16 mouse cellular contexts compared by ENCODE assay signal in the genomic region with DNA sequence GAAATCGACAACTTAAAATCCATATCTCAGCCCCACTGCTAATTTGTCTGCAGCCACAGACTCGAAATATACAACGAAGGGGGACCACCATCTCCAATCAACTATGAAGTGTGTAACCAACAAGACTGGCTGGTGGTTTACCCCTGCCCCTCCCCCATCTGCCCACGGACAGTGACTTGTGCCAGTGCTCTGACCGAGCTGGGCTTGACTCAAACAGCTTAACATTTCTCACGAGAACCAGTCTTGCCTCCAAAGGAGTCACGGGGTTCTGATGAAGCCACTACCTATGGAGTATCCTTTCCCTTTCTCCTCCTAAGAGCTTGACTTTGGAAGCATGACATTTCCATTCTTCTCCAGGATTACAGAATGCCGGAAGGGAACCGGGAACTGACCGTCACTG. TPM values are rescaled to one million over a fixed set of nuclear protein-coding genes. Genes with fewer than 3 reads are reported as not detected.
DNase-seq lines count a peak whose midpoint lies in the region; ATAC-seq lines count a peak whose summit lies in the region.
"Had no signal": no experiment of that assay in that cellular context is flagged by ENCODE, and none has a peak within 500 bp of the region (broad histone marks: within the 10 kb centered on the region; RNA-seq: fewer than 3 reads in every experiment).

No protein-coding gene starts in this region.

- H3K9ac ChIP-seq in neural tube, embryonic 11.5 days (ENCODE audit: low read length) = peak overlapping the region; percentile 18
- peak overlapping the region; percentile 74 for H3K9ac ChIP-seq in hindbrain, embryonic 15.5 days
- peak overlapping the region; percentile 92 for H3K9ac ChIP-seq in neural tube, embryonic 13.5 days
- no peak overlapping the region for H3K9ac ChIP-seq in liver, embryonic 12.5 days
- H3K9ac ChIP-seq: lung, embryonic 14.5 days had no signal

- H3K4me1 ChIP-seq in neural tube, embryonic 11.5 days (ENCODE audit: control insufficient read depth, insufficient read depth, low read length) = peaks cover 12% of the 10 kb centered on the region
- peaks cover 83% of the 10 kb centered on the region for H3K4me1 ChIP-seq in forebrain, embryonic 10.5 days
- peaks cover 65% of the 10 kb centered on the region for H3K4me1 ChIP-seq in hindbrain, embryonic 15.5 days (replicated peaks)
- peaks cover 73% of the 10 kb centered on the region for H3K4me1 ChIP-seq in neural tube, embryonic 13.5 days (replicated peaks)
- no peaks in the 10 kb centered on the region for H3K4me1 ChIP-seq in liver, embryonic 12.5 days

- no peaks in the 10 kb centered on the region for H3K36me3 ChIP-seq in neural tube, embryonic 11.5 days (ENCODE audit: control insufficient read depth, insufficient read depth, low read length)
- H3K36me3 ChIP-seq in forebrain, embryonic 10.5 days (replicated peaks) = no peaks in the 10 kb centered on the region
- H3K36me3 ChIP-seq in hindbrain, embryonic 15.5 days = no peaks in the 10 kb centered on the region
- no peaks in the 10 kb centered on the region for H3K36me3 ChIP-seq in neural tube, embryonic 13.5 days
- no peaks in the 10 kb centered on the region for H3K36me3 ChIP-seq in liver, embryonic 12.5 days

- peak overlapping the region; percentile 81 for H3K4me2 ChIP-seq in neural tube, embryonic 11.5 days (ENCODE audit: low read depth)
- peak overlapping the region; percentile 95 for H3K4me2 ChIP-seq in hindbrain, embryonic 15.5 days
- peak overlapping the region; percentile 82 for H3K4me2 ChIP-seq in neural tube, embryonic 13.5 days
- no peak overlapping the region for H3K4me2 ChIP-seq in liver, embryonic 12.5 days
- H3K4me2 ChIP-seq: lung, embryonic 14.5 days had no signal

- H3K27me3 ChIP-seq in neural tube, embryonic 11.5 days (ENCODE audit: control insufficient read depth, insufficient read depth, low read length) = no peaks in the 10 kb centered on the region; the same call in 1 of the 2 replicates
- H3K27me3 ChIP-seq in forebrain, embryonic 10.5 days (ENCODE audit: poor library complexity, severe bottlenecking) = peaks cover 52% of the 10 kb centered on the region
- H3K27me3 ChIP-seq in hindbrain, embryonic 15.5 days = no peaks in the 10 kb centered on the region
- no peaks in the 10 kb centered on the region for H3K27me3 ChIP-seq in neural tube, embryonic 13.5 days
- H3K27me3 ChIP-seq in liver, embryonic 12.5 days (replicated peaks) = peaks cover 43% of the 10 kb centered on the region
- H3K27me3 ChIP-seq: Patski had no signal

- DNase-seq in neural tube, embryonic 11.5 days (ENCODE audit: low spot score) = no peak
- DNase-seq in neural tube, embryonic 10.5 days (ENCODE audit: extremely low spot score, low spot score) = no peak
- DNase-seq in forebrain, embryonic 10.5 days (ENCODE audit: extremely low spot score, low spot score) = no peak
- no peak for DNase-seq in layer of hippocampus, postnatal 14 days (ENCODE audit: low spot score in 2 of 2)
- no peak for DNase-seq in gastrocnemius, adult 18-20 months (ENCODE audit: low spot score)
- DNase-seq: adrenal gland, adult 8-10 months; heart, adult 2 months; kidney, postnatal 25 days; lung, embryonic 14.5 days had no signal

- no peak for ATAC-seq in neural tube, embryonic 11.5 days (ENCODE audit: insufficient read depth, low FRiP score, low TSS enrichment)
- ATAC-seq in hindbrain, embryonic 15.5 days (ENCODE audit: low FRiP score, low read depth) = no peak
- no peak for ATAC-seq in neural tube, embryonic 13.5 days (ENCODE audit: low read depth)
- ATAC-seq in liver, embryonic 12.5 days = no peak
- ATAC-seq: CD4-positive, CD25-positive, alpha-beta regulatory T cell, adult 4 months; Patski had no signal

- no peaks in the 10 kb centered on the region for H3K9me3 ChIP-seq in neural tube, embryonic 11.5 days (ENCODE audit: control insufficient read depth, low read length)
- no peaks in the 10 kb centered on the region for H3K9me3 ChIP-seq in forebrain, embryonic 10.5 days
- no peaks in the 10 kb centered on the region for H3K9me3 ChIP-seq in hindbrain, embryonic 15.5 days
- H3K9me3 ChIP-seq in neural tube, embryonic 13.5 days = no peaks in the 10 kb centered on the region
- H3K9me3 ChIP-seq in liver, embryonic 12.5 days (replicated peaks) = no peaks in the 10 kb centered on the region

- no peak overlapping the region for H3K27ac ChIP-seq in neural tube, embryonic 11.5 days (ENCODE audit: low read depth, low read length)
- no peak overlapping the region for H3K27ac ChIP-seq in forebrain, embryonic 10.5 days
- H3K27ac ChIP-seq in hindbrain, embryonic 15.5 days (replicated peaks) = peak overlapping the region; percentile 41; the same call in 1 of the 2 replicates
- H3K27ac ChIP-seq in neural tube, embryonic 13.5 days (replicated peaks) = 0 out of 2 replicates have a peak overlapping the region, but pooled peaks have one; percentile 20
- no peak overlapping the region for H3K27ac ChIP-seq in liver, embryonic 12.5 days
- H3K27ac ChIP-seq: heart, adult 2 months had no signal

- H3K4me3 ChIP-seq in neural tube, embryonic 11.5 days (ENCODE audit: low read depth, low read length) = peak overlapping the region; percentile 55
- peak overlapping the region; percentile 63 for H3K4me3 ChIP-seq in forebrain, embryonic 10.5 days
- H3K4me3 ChIP-seq in hindbrain, embryonic 15.5 days = peak overlapping the region; percentile 76
- peak overlapping the region; percentile 86 for H3K4me3 ChIP-seq in neural tube, embryonic 13.5 days
- no peak overlapping the region for H3K4me3 ChIP-seq in liver, embryonic 12.5 days
- H3K4me3 ChIP-seq: heart, adult 2 months had no signal

- 54% methylated on average over 10 of the region's 10 CpGs for WGBS in neural tube, embryonic 11.5 days
- 63% methylated on average over 10 of the region's 10 CpGs for WGBS in forebrain, embryonic 10.5 days
- WGBS in hindbrain, embryonic 15.5 days = 21% methylated on average over 10 of the region's 10 CpGs
- WGBS in neural tube, embryonic 13.5 days = 46% methylated on average over 10 of the region's 10 CpGs
- 44% methylated on average over 10 of the region's 10 CpGs for WGBS in liver, embryonic 12.5 days (ENCODE audit: insufficient replicate concordance)

RNA-seq across cellular contexts. Expression of a gene that starts 2.8 kb away (rescaled TPM):
- polyA plus RNA-seq in neural tube, embryonic 11.5 days (2014; fragmentation: Nextera tagmentation; extraction: Ambion mirVana) = 18.1 and 20.7 TPM in 2 replicates
- polyA plus RNA-seq in forebrain, embryonic 10.5 days (2016; fragmentation: Nextera tagmentation; extraction: Ambion mirVana) = 4.9 and 6.4 TPM in 2 replicates
- 17.7 and 18.2 TPM in 2 replicates for polyA plus RNA-seq in hindbrain, embryonic 15.5 days (2015; fragmentation: Nextera tagmentation; extraction: Ambion mirVana)
- 19.2 and 19.9 TPM in 2 replicates for polyA plus RNA-seq in neural tube, embryonic 13.5 days (2015; fragmentation: Nextera tagmentation; extraction: Ambion mirVana)
- 10 to 100 TPM; 30.5 to 33.6 TPM for total RNA-seq in layer of hippocampus, postnatal 14 days (2021)
- total RNA-seq in gastrocnemius, adult 18-20 months (2021) = under 1 TPM; 0.05 to 0.21 TPM
- polyA plus RNA-seq in liver, embryonic 12.5 days (2016; fragmentation: Nextera tagmentation; extraction: Ambion mirVana) = 0.07 and 0.20 TPM in 2 replicates
- total RNA-seq: common myeloid progenitor, adult 5-6 weeks; hematopoietic stem cell, adult 5-6 weeks had no signal

Comparison
In these comparisons a context has a peak if more than half of its experiments do, and no peak if none do; other contexts are left out.
1. H3K27ac ChIP-seq: peak in hindbrain, embryonic 15.5 days (single experiment) and neural tube, embryonic 13.5 days (single experiment); none in neural tube, embryonic 11.5 days (single experiment), forebrain, embryonic 10.5 days (single experiment) and liver, embryonic 12.5 days (single experiment).